Mouse (Mus musculus) monocyte, adult 5-6 weeks (primary cell): ENCODE data around the gene Ate1. TPM values are rescaled to one million over a fixed set of nuclear protein-coding genes. Genes with fewer than 3 reads are reported as not detected.

Source experiments
- ATAC-seq: fragments of 153-309, 156-312 bp; replicated peaks from 2 replicates; pipeline ENCODE4 v1.8.0; 2017; ENCODE audit warnings: mild to moderate bottlenecking; ENCODE audit not compliant: low TSS enrichment, insufficient number of reproducible peaks, severe bottlenecking, poor library complexity, low FRiP score
- total RNA-seq: library from RNA; stranded (forward); fragments of 200-1000, 200-491, 200-594 nt; gene quantifications from 3 replicates; pipeline ENCODE4 v1.2.3, GENCODE M21; 2017

Ate1 gene
- 54.3 to 92.1 TPM (median 63.5 TPM) in 3 replicates for total RNA-seq

DNA sequence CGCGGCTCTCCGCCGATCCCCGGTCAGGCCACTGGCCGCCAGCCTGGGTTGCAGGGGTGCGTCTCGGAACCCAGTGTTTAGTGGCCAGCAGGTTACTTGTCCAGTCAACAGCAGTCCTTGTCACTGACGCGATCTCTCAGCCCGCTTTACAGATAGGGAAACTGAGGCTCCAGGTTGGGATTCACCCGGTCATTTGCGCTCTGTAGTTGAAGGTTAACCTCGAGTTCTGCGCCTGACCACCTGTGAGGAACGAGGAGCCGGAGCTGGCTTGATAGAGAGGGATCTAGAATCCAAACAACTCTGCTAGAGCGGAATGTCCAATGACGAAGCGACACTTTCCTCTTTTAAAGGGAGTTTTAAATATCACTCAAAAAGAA lies at the start of gene Ate1:
Ate1 (minus strand) TSS at position 321 of the 377 bp plus-strand sequence.
- no peak for ATAC-seq

DNA sequence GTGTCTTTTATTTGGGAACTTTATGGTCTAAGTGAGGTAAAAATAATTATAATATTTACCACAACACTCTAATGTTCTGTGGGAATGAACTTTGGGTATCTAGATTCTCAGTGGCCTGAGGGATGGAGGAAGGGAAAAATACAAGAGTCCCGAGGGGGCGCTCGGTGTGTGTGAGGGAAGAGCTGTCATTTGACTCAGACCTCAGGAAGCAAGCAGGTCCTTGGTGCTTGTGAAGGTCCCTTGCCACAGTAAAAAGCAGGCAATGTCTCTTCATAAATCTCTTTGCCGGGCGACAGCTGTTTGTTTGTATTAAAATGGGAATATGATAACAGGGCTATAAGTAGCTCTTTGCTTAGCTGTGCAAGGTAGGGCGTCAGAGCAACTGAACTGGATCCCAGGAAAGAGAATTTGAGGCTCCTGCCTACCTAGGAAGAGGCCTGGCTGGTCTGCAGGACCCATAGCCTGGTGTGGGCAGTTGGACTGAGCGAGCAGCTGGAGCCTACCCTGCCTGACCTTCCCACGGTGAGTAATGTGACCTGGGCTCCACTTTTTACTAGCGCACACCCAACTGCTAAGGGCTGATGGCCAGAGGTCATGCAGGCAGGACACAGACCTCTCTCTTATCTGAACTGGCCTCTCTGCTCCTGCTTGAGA lies 48.7 kb upstream of the Ate1 start:
- no peak for ATAC-seq

DNA sequence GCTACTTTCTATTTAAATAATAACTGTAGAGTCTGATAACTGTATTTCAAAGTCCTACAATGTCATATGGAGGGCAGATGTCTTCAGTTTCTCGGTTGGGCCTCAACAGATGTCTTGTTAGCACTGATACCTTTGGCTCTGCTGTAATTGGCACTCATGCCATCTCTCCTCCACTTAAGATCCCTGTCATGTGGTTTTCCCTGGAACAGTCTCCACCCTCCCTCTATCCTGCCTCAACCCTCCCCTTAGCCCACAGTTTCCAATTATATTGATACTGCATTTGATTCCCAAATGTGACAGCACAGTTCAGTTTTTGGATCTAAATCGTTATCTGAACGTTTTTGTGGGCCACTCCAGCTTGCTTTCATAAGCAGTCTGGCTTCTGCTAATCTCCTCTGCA lies 44.4 kb upstream of the Ate1 start:
- no peak for ATAC-seq

DNA sequence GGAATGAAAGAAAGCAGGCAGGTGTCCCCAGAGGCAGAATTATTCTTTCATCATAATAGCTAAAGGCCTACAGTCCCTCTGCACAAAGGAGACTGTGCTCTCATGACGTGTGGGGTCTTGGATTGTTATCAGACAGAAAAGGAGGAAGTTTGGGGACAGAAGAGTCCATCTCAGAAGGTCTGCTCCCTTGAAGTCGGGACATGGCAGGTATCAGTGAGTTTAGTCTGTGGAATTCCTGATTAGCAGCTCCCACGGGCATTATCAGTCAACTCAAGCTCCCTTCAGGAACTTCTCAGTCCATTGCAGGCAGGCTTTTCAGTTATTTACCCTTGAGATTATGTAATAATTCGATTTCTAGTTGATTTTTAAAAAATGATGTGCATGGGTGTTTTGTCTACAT lies 43.7 kb upstream of the Ate1 start:
- ATAC-seq = no peak

DNA sequence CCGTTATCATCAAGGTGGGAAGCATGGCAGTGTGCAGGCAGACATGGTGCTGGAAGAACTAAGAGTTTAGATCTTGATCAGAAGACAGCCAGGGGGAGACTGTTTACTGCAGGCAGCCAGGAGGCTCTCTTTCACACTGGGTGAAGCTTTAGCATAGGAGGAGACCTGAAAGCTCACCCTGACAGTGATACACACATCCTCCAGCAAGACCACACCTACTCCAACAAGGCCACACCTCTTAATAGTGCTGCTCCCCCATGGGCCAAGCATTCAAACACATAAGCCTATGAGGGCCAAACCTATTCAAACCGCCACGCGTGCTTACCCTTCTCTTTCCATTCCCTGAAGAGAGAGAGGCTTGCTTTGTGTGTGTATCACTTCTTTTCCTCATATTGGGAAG lies 43.1 kb upstream of the Ate1 start:
- ATAC-seq = no peak

DNA sequence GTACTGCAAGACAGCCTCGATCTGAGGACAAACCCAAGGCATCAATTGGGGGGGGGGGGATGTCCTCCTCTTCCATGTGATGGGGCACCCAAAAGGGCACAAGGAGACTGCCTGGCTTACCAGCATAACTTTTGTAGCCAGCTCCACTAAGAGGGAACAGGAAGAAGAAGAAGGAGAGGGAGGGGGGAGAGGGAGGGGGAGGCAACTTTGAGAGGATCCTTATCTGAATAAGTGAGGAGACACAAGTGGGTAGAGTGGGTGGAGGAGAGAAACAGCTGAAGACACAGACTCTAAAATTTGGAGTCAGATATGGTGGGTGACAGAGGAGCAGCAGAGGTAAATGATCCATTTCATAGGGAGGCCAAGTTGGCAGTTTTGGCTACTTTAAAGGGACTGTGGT lies 40.8 kb upstream of the Ate1 start:
- no peak for ATAC-seq

DNA sequence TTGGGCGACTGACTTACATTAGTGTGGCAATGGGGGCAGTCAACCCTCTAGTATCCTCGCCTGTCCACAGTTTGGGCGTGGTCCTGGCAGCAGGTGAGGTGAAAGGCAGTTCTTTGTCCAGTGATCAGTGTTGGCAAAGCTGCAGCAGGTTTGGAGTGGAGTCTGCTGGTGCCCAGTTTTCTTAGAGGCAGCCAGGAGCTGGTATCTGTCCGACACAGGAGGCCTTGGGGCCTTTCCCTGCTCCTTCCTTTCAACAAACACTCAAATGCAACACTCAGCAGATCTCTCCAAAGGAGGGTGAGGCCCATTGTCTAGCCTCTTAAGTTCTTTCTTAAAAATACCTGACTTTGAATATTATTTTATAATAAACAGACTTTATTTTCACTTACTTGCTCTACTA lies 38.4 kb upstream of the Ate1 start:
- no peak for ATAC-seq

DNA sequence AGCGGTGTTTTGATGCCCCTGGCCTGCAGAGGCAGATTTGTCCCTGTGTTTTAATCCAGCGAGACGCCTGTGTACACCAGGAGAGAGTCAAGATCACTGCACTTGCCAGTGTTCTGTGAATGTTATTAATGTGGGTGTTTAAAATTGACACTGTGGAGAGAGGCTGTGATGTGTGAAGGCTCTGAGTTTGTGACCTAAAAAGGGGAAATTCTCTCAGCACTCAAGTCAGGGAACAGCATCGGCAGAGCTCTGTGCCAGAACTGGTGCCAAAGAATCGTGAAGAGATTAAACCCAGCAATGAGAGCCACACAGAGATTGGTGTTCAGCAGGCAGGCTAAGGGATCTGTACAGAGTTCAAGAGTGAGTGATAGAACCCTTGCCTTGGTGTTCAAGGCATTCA lies 35.4 kb upstream of the Ate1 start:
- no peak for ATAC-seq

DNA sequence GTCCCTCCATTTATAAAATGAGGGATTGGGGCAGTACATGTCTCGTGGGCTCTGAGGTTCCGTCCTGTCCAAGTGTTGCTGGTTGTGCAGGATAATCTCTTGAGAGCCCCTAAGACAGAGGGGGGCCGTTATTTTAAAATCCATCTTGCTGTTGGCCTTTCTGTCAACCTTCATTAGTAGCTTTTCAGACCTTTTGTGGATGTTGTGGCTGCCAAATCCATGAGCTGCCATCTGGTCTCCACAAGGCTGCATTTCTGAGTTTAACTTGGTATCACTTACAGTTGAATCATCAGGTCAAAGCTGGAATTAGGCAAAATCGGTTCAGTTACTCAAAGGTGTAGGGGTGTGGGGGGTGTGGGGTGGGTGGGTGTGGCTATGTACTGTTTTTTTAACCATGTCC lies 33.2 kb upstream of the Ate1 start:
- no peak for ATAC-seq

DNA sequence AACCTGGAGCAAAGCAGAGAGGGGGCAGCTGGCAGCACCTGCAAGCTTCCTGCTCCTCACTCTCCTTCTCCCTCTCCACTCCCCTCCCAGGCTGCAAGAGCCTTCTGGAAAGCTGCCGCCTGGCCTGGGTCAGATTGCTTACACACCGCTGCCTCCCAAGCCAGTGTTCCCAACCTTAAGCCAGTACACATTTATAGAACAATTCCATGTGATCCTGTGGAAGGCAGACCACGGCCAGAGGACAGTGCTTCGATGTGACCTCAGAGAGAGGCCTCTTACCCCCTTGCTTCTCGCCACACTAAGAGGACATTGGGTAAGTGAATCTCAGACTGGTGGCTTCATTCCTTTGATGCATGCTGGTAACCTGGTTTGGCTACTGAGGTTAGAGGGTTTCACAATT lies 32.6 kb upstream of the Ate1 start:
- no peak for ATAC-seq

DNA sequence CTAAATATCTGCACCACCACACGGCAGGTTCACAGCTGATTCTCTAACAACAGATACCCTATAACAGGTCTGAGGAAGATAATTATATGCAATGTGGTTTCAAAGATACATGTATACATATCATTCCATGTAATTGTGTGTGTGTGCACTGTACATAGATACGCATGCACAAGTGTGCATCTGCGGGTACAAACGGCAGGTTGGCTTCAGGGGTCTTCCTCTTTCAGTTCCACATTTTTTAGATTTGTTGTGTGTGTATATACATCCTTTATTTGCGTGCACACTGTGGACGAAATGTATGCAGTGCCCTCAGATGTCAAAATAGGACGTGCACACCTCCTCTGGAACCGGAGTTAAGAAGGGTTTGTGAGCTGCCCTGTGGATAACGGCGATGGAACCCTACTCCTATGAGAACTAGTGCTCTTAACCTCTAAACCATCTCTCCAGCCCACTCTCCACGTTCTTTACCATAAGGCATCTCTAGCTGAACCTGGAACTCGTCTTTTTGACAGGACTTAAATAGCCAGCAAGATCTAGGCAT lies 27.5 kb upstream of the Ate1 start:
- peak; percentile 15; the same call in 1 of the 2 replicates for ATAC-seq

DNA sequence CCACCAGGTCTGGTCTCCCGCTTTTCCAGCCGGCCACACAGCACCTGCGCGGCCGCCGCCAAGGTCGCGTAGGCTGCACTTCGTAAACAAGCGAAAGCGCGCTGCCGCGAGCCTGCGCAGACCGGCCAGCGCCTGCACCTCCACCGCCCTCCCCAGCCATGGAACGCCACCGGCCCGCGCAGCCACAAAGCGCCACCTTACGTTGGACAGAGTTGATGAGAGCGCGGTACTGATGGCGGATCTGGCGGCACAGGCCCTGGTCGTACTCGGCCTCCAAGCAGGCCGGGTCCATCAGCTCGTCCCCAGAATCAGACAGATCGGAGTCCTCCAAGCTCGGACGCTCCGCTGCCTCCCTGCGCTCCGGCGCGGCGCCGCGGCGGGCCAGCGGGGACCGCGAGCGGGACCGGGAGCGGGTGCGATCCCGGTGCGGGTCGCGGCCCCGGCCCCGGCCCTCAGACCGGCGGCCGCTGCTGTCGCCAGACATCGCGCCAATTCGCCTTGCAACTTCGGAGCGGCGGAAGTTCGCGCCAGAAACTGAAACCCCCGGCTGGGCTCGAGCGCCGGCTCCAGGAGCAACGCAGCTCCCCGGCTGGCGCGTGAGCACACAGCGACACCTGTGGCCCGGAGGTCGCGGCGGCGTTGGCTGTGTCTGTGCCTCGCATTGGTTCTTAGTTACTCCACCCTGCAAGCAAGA lies 26.8 kb upstream of the Ate1 start:
- ATAC-seq = peak; percentile 92

DNA sequence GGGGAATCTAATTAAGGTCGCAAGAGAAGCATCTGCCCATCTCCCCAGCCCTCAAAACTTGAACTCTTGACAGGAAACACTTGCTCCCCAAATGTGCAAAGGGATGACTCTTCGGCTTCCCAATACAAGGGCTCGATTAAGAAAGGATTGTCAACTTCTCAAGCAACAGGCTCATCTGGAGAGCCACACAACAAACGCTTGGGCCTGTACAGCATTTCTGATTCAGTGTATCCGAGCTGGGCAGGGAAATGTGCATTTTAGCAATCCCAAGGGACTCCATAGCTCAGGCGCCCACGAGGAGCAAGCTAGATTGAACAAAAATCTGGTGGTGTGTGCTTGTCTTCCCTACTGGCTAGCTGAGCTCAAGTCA lies 26.2 kb upstream of the Ate1 start:
- no peak for ATAC-seq

DNA sequence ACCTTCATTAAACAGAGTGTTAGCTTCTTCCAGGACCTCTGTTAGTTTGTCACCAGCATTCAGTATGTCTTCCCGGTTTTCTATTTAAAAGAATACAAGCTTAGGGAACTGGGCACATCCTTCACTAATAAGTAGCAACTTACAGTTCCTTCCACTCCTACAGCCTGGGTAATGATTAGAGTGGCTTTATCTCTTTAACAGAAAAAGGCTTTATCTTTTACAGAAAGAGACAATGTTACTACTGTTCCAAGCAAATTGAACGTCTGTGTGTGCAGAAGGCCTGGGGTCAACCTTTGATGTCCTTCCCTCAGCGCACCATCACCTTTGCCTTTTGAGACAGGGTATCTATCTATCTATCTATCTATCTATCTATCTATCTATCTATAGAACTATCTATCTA lies 25.7 kb upstream of the Ate1 start:
- no peak for ATAC-seq

DNA sequence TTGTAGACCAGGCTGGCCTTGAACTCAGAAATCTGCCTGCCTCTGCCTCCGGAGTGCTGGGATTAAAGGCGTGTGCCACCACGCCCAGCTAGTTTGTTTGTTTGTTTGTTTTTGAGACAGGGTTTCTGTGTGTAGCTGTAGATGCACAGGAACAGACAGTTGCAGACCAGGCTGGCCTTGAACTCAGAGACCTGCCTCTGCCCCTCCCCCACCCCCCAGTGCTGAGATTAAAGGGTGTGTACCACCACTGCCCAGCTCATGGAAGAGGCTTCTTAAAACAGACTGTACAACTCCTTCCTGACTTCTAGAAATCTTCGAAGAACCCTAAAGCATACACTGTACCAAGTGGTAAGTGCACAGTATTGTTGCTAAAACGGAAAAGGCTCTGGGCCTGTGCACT lies 25.2 kb upstream of the Ate1 start:
- no peak for ATAC-seq

DNA sequence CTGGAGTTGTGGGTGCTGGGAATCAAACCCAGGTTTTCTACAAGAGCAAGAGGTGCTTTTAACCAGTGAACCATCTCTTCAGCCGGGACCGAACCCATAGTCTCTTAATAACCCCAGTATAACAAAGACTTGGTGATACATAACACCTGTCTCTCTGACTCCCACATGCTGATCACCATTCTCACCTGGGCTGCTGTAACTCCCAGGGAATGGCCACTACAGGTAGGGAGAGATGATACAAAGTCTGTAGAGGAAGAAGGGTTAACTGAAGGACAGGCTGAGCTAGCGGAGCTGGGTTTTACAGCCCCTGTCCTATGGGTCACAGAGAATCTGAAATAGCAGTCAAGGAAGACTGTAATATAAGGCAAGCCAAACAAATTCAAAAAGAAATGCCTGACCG lies 23.0 kb upstream of the Ate1 start:
- ATAC-seq = no peak

DNA sequence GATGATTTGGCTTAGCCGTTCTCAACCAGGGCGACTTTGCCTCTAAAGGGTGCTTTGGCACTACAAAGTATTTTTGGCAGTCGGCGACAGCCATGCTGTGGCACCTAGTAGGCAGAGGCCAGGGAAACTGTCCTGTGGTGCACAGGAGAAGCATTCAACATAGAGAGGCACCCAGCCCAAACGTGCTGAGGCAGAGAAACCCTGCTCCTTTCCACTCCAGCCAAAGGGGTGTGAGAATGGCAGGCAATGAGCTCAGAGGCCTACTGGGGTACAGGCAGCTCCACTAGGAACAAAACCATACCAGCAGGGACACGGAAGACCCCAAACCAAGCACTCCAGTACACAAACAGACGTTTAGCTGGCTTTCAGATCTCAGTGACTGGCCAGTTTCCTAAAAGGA lies 20.0 kb upstream of the Ate1 start:
- ATAC-seq = no peak

DNA sequence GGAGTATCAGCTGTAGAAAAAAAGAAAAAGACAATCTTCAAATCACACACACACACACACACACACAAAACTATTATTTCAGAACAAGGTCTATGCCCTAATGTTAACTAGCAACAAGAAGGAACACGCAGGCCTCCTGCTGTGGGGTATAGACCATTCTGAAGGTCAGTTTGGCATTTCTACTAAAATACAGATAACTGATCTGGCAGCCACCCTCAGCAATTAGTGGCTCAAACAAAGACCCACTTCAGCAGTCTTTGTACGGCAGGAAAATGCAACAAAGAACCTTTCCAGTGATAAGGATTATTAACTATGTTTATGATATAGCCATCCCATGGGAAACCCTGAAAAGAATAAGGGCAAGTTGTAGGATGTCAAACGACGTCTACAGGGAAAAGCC lies 16.9 kb upstream of the Ate1 start:
- no peak for ATAC-seq

DNA sequence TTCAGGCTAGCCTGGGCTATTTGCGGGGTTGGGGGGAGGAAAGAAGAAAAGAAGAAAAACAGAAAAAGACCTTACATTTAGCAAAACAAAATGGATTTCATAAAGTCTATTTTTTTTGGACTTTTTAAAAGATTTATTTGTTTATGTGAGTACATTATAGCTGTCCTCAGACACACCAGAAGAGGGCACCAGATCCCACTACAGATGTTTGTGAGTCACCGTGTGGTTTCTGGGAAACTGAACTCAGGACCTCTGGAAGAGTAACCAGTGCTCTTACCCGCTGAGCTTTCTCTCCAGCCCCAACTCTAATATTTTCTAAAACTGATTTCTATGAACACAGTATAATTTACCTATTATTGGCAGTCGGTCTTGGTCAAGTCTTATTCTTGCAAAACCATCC lies 15.0 kb upstream of the Ate1 start:
- ATAC-seq = no peak
